Mouse (Mus musculus) forebrain, embryonic 14.5 days (tissue): ENCODE results near the gene Cchcr1. TPM values are rescaled to one million over a fixed set of nuclear protein-coding genes. Genes with fewer than 3 reads are reported as not detected.

Experiments used
- ATAC-seq: fragments of 200-750 bp; cut with Nextera tagmentation; 2 replicates; pipeline ENCODE4 v1.8.0; 2017; ENCODE audit warnings: mild to moderate bottlenecking, moderate library complexity
- DNase-seq: peaks from one replicate; pipeline ENCODE4 v3.0.0-alpha.2; 2015; ENCODE audit warnings: low spot score
- H3K27ac ChIP-seq: fragments of 300-500 bp; sonication (generic); 2 replicates; pipeline ENCODE4 v1.5.1; 2014; ENCODE audit warnings: low read depth, mild to moderate bottlenecking, control low read depth, low read length, moderate library complexity
- H3K27me3 ChIP-seq: fragments of 300-500 bp; sonication (generic); replicated peaks from 2 replicates; pipeline ENCODE4 v1.6.1; 2014; ENCODE audit warnings: low read length, control low read depth, mixed read lengths; ENCODE audit not compliant: control insufficient read depth, insufficient read depth
- H3K36me3 ChIP-seq: fragments of 300-500 bp; sonication (generic); 2 replicates; pipeline ENCODE4 v1.6.1; 2014; ENCODE audit warnings: low read length, control low read depth; ENCODE audit not compliant: control insufficient read depth, insufficient read depth
- H3K4me1 ChIP-seq: fragments of 300-500 bp; sonication (generic); 2 replicates; pipeline ENCODE4 v1.6.1; 2014; ENCODE audit warnings: antibody characterized with exemption, low read length, control low read depth; ENCODE audit not compliant: control insufficient read depth, insufficient read depth
- H3K4me2 ChIP-seq: fragments of 300-500 bp; sonication (generic); 2 replicates; pipeline ENCODE4 v1.6.1; 2014; ENCODE audit warnings: mild to moderate bottlenecking, control low read depth, low read length
- H3K4me3 ChIP-seq: fragments of 300-500 bp; sonication (generic); 2 replicates; pipeline ENCODE4 v1.5.1; 2014; ENCODE audit warnings: low read depth, low read length, control low read depth
- H3K9ac ChIP-seq: fragments of 300-500 bp; sonication (generic); 2 replicates; pipeline ENCODE4 v1.6.1; 2014; ENCODE audit warnings: mild to moderate bottlenecking, low read length, control low read depth, moderate library complexity
- H3K9me3 ChIP-seq: fragments of 300-500 bp; sonication (generic); replicated peaks from 2 replicates; pipeline ENCODE4 v1.6.1; 2016; ENCODE audit warnings: low read length, control low read depth, mixed read lengths; ENCODE audit not compliant: control insufficient read depth
- WGBS: fragments of 180-500 bp; shearing (Covaris S2); extraction: QIAGEN DNeasy Blood & Tissue Kit; methylation state at CpG from one replicate; pipeline ENCODE4 v1.1.7; 2014; 5-methylcytosine and 5-hydroxymethylcytosine counted together
- polyA plus RNA-seq: library from polyadenylated mRNA; unstranded; fragments of >200 nt; fragmentation: Nextera tagmentation; extraction: Ambion mirVana; gene quantifications from 2 replicates; pipeline ENCODE4 v1.2.1, GENCODE M21; 2014

Gene Cchcr1
- polyA plus RNA-seq, 1 experiment from 2014 or later: 4.7 TPM

- ATAC-seq: no peak
- H3K36me3 ChIP-seq: peaks cover 17% of the 10 kb centered on the region
Observed at GRCm38 (mm10) chr17:35532901-35533300, 16.0 kb downstream of the Cchcr1 start, which contains the start of gene Psors1c2. Gene Psors1c2, plus strand, starts transcription at chr17:35533201.

DNA sequence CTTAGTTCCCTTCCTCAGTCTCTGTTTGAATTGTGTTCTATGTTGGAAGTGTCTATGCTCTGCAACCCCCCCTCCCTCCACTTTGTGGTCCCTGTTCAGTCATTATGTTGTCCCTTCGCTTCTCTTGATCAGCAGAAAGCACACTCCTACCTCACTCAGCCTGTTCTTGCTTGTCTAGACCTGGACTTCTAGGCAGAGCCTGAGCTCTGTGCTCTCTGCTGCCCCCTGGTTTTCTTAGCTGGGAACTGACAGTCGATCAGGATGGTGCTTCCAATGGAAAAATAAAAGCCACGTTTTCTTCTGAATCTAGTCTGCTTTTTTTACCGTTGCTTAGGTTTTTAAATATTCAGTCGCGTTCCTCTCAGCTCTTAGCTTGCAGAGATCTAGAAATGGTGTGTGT lies 17.4 kb downstream of the Cchcr1 start:
- WGBS: 12% methylated on average over 6 of the region's 6 CpGs
- no peaks in the 10 kb centered on the region for H3K4me1 ChIP-seq
- DNase-seq (peak; percentile 86), ATAC-seq (peak; percentile 69; the same call in 1 of the 2 replicates)
- peaks cover 12% of the 10 kb centered on the region; the same call in 1 of the 2 replicates for H3K36me3 ChIP-seq
- no peak overlapping the region for H3K4me3 ChIP-seq
- no peak overlapping the region for H3K9ac ChIP-seq
- no peak overlapping the region for H3K4me2 ChIP-seq
- no peak overlapping the region for H3K27ac ChIP-seq
- no peaks in the 10 kb centered on the region for H3K27me3 ChIP-seq
- H3K9me3 ChIP-seq: no peaks in the 10 kb centered on the region

More at GRCm38 (mm10) chr17:35532901-35533300, 16.0 kb downstream of the Cchcr1 start, which contains the start of gene Psors1c2:
- no peaks in the 10 kb centered on the region for H3K27me3 ChIP-seq
- no peaks in the 10 kb centered on the region for H3K9me3 ChIP-seq
- no peak within 1 kb of the TSS for H3K27ac ChIP-seq
- no peak within 1 kb of the TSS for H3K4me2 ChIP-seq
- no peak within 1 kb of the TSS for H3K9ac ChIP-seq
- WGBS: 53% methylated on average over 7 of the region's 7 CpGs
- no peak for DNase-seq
- H3K4me1 ChIP-seq: no peaks in the 10 kb centered on the region
- no peak within 1 kb of the TSS for H3K4me3 ChIP-seq

DNA sequence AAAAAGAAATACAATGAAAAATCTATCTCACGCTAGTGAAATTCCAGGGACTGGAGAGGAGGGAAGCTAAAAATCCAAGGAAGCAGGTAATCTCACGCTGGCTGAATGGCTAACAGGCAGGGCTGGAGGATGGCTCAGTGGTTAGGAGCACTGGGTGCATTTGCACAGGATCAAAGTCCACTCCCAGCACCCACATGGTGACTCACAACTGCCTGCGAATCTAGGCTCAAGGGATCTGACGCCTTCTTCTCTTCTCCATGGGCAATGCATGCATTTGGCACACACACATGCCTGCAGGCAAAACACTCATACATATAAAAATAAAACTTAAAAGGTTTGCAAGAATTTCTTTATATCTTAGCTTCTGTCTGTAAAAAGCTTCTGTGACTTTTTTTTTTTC lies 20.5 kb downstream of the Cchcr1 start:
- DNase-seq (no peak), ATAC-seq (no peak)
- no peak overlapping the region for H3K27ac ChIP-seq
- no peak overlapping the region for H3K4me2 ChIP-seq
- 86% methylated on average over 4 of the region's 4 CpGs for WGBS
- no peaks in the 10 kb centered on the region for H3K9me3 ChIP-seq
- H3K36me3 ChIP-seq: no peaks in the 10 kb centered on the region
- no peak overlapping the region for H3K4me3 ChIP-seq
- no peak overlapping the region for H3K9ac ChIP-seq
- no peaks in the 10 kb centered on the region for H3K4me1 ChIP-seq
- H3K27me3 ChIP-seq: no peaks in the 10 kb centered on the region

- no peak for ATAC-seq
- Histone ChIP-seq H3K27ac (no peak overlapping the region), H3K27me3 (no peaks in the 10 kb centered on the region), H3K9me3 (no peaks in the 10 kb centered on the region), H3K4me2 (no peak overlapping the region), H3K4me1 (0 out of 2 replicates have a peak, but pooled peaks cover 2% of the 10 kb centered on the region), H3K36me3 (no peaks in the 10 kb centered on the region), H3K9ac (no peak overlapping the region), H3K4me3 (no peak overlapping the region)
- DNase-seq: no peak
- WGBS: 83% methylated on average over 1 of the region's 1 CpGs
Observed at GRCm38 (mm10) chr17:35538476-35538875, 21.6 kb downstream of the Cchcr1 start.

DNA sequence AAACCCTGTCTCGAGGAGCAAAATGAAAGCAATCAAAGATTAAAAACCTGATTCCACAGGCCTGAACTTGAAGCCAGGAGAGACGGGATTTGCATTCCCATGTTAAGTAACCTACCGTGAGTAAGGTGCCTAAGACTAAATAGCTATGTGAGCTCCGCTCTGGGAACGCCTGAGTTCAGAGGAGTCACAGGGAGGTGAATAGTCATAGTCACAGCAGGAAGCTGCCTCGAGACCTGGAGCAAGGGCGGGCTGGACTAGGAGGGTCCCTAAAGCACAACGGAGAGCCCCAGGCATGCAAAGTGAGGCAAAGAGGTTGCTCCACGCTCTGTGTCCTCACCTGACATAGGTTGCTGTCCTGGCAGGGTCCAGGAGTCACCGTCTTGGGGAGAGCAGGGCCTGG lies 22.6 kb downstream of the Cchcr1 start:
- H3K36me3 ChIP-seq: no peaks in the 10 kb centered on the region
- H3K9ac ChIP-seq: no peak overlapping the region
- no peak for ATAC-seq
- H3K27ac ChIP-seq: no peak overlapping the region
- H3K4me3 ChIP-seq: no peak overlapping the region
- H3K27me3 ChIP-seq: no peaks in the 10 kb centered on the region
- 57% methylated on average over 10 of the region's 10 CpGs for WGBS
- no peak overlapping the region for H3K4me2 ChIP-seq
- no peak for DNase-seq
- no peaks in the 10 kb centered on the region for H3K9me3 ChIP-seq
- 0 out of 2 replicates have a peak, but pooled peaks cover 2% of the 10 kb centered on the region for H3K4me1 ChIP-seq

GRCm38 (mm10) chr17:35542761-35543411 lies 26.0 kb downstream of the Cchcr1 start:
- H3K4me1 ChIP-seq: 0 out of 2 replicates have a peak, but pooled peaks cover 2% of the 10 kb centered on the region
- WGBS: 77% methylated on average over 15 of the region's 15 CpGs
- no peak overlapping the region for H3K4me2 ChIP-seq
- no peak overlapping the region for H3K4me3 ChIP-seq
- no peaks in the 10 kb centered on the region for H3K36me3 ChIP-seq
- H3K27ac ChIP-seq: no peak overlapping the region
- no peaks in the 10 kb centered on the region for H3K9me3 ChIP-seq
- DNase-seq (no peak), ATAC-seq (no peak)
- no peak overlapping the region for H3K9ac ChIP-seq
- no peaks in the 10 kb centered on the region for H3K27me3 ChIP-seq

- Histone ChIP-seq H3K9me3 (no peaks in the 10 kb centered on the region), H3K4me1 (0 out of 2 replicates have a peak, but pooled peaks cover 2% of the 10 kb centered on the region), H3K9ac (no peak overlapping the region), H3K27me3 (no peaks in the 10 kb centered on the region), H3K27ac (no peak overlapping the region), H3K4me3 (no peak overlapping the region), H3K4me2 (no peak overlapping the region), H3K36me3 (no peaks in the 10 kb centered on the region)
- DNase-seq (no peak), ATAC-seq (no peak)
- 43% methylated on average over 14 of the region's 14 CpGs for WGBS
Observed at GRCm38 (mm10) chr17:35543412-35543861, 26.5 kb downstream of the Cchcr1 start.

- WGBS: 91% methylated on average over 6 of the region's 6 CpGs
- H3K9me3 ChIP-seq: no peaks in the 10 kb centered on the region
- ATAC-seq (no peak), DNase-seq (no peak)
- H3K4me1 ChIP-seq: 0 out of 2 replicates have a peak, but pooled peaks cover 2% of the 10 kb centered on the region
- H3K27ac ChIP-seq: no peak overlapping the region
- H3K27me3 ChIP-seq: no peaks in the 10 kb centered on the region
- no peak overlapping the region for H3K4me2 ChIP-seq
- no peak overlapping the region for H3K9ac ChIP-seq
- no peak overlapping the region for H3K4me3 ChIP-seq
- no peaks in the 10 kb centered on the region for H3K36me3 ChIP-seq
Observed at GRCm38 (mm10) chr17:35544001-35544400, 27.1 kb downstream of the Cchcr1 start.

DNA sequence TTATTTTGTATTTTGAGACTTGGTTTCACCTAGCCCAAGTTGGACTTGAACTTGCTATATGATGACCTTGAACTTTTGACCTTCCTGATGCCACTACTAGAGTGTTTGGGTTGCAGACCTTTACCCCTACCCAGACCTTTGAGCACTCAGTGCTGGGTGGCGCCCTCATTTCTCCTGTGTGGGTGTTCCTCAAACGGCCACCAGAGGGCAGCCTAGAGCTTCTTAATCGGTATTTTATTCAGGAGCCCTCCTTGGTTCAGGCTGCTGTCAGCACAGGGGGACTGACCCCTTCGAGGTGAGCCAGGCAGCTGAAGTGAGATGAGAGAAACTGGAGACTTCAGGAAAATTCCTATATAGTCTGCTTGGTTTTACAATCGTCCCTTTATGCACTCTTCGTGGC lies 27.8 kb downstream of the Cchcr1 start:
- Histone ChIP-seq H3K9me3 (no peaks in the 10 kb centered on the region), H3K36me3 (no peaks in the 10 kb centered on the region), H3K4me3 (no peak overlapping the region), H3K4me2 (no peak overlapping the region), H3K27me3 (no peaks in the 10 kb centered on the region), H3K27ac (no peak overlapping the region), H3K9ac (no peak overlapping the region), H3K4me1 (0 out of 2 replicates have a peak, but pooled peaks cover 4% of the 10 kb centered on the region)
- ATAC-seq (peak; percentile 46; the same call in 1 of the 2 replicates), DNase-seq (peak; percentile 62)
- 31% methylated on average over 6 of the region's 6 CpGs for WGBS
